Mouse (Mus musculus): ENCODE data around the gene Krt20.
A peak's percentile ranks its signal among the peaks of the same experiment; 100 is the strongest.

Gene Krt20

GRCm38 (mm10) chr11:99437972-99438371 is at the start of gene Krt20:
TSS of gene Krt20 (minus strand) at chr11:99438150.
- no peak for DNase-seq (ENCODE audit: low spot score in 2 of 2)

- no peak for DNase-seq (ENCODE audit: low spot score in 2 of 2)
Measured at GRCm38 (mm10) chr11:99474981-99475380, 37.0 kb upstream of the Krt20 start.

GRCm38 (mm10) chr11:99473433-99473832 is 35.5 kb upstream of the Krt20 start:
- no peak for DNase-seq (ENCODE audit: low spot score in 2 of 2)

GRCm38 (mm10) chr11:99472405-99472804 is 34.5 kb upstream of the Krt20 start:
- no peak for DNase-seq (ENCODE audit: low spot score in 2 of 2)

DNA sequence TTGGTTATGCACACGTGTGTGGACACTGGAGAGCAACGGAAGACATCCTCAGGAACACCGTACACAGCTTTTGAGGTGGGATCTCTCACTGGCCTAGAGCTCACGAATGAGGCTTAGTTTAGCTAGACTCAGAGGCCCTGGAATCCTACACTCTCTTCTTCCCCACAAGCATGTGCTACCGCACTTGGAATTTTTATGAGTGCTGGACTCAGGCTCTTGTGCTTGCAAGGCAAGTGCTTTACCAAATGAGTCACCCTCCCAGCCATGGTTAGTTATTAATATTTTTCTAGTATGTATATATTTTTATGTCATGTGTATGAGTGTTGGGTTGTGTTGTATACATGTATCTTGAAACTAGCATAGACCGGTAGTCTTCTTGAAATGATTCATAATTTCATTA is 34.0 kb upstream of the Krt20 start:
- DNase-seq (ENCODE audit: low spot score in 2 of 2) = no peak

DNA sequence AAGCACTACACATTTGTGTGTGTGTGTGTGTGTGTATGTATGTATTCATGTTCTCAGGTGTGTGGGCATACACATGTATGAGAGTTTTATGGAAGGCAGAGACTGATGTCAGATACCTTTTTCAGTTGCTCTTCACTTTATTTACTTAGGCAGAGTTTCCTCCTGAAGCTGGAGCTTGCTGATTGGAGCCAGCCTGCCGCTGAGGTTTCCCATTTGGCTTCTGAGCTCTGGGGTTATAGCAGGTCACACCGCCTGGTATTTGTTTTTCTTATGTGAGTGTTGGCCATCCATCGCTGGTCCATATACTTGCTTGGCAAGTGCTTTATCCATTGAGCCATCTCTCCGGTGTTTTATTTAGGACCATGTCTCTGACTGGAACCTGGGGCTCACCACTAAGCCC is 31.3 kb upstream of the Krt20 start:
- no peak for DNase-seq (ENCODE audit: low spot score in 2 of 2)

DNA sequence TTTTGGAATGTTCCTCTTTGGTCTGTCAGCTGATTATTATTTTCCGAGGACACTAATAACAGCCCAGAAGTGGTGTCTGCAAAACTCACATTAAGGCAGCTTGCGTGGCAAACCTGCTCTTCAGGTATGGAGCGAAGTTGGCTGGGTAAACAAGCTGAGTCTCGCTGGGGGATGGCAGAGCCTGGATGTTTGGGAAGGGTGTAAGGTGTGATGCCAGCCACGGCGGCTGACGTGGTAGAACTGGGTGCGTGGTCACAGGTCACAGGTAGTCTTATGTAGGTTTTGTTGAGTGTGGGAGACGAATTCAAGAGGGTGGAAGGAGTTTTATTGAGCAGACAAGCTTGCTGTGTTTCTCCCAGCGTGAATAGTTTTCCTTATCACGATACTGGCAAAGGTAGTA is 30.6 kb upstream of the Krt20 start:
- no peak for DNase-seq (ENCODE audit: low spot score in 2 of 2)

- DNase-seq (ENCODE audit: low spot score in 2 of 2) = peak; percentile 16 to 45
Measured at GRCm38 (mm10) chr11:99466316-99466715, 28.4 kb upstream of the Krt20 start.

- DNase-seq (ENCODE audit: low spot score in 2 of 2) = peak; percentile 67 to 69
Measured at GRCm38 (mm10) chr11:99464836-99465235, 26.9 kb upstream of the Krt20 start.

DNA sequence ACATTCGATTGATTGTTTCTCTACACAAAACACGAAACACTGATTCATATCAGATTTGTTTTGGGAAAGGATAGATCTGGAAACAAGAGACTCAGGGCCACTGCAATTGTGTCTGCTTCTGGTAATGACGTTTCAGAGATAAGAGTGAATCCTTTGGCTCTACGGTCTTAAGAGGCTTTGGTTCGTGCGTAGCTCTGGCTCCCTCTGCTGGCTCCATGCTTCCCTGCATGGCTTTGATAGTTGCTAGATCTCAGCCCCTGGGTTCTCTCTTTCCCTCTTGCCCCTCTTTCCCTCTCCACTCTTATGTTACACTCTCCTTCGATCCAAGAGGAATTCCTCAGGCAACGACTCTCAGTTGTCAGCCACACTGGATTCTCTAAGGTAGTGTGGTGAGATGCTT is 25.2 kb upstream of the Krt20 start:
- peak; percentile 25 to 47 for DNase-seq (ENCODE audit: low spot score in 2 of 2)

GRCm38 (mm10) chr11:99461736-99462135 is 23.8 kb upstream of the Krt20 start:
- DNase-seq (ENCODE audit: low spot score in 2 of 2) = no peak

DNA sequence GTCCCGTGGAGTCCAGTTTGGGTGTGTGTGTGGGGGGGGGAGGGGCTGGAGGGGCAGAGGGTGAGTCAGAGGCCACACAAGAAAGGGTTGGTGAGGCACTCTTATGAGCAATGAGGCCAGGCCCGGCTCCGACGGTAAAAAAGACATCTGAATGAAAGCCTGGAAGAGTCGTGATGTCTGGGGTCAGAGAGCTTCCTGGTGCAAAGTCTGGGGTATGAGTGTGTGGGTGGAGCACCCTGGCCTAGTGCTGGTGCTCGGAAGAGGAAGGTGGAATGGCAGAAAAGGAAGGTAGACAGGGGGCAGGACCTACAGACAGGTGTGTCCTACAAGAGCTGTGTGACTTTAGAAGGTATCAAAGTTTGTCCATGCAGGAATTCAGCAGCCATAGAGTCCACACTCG is 20.9 kb upstream of the Krt20 start:
- DNase-seq (ENCODE audit: low spot score in 2 of 2) = no peak

- no peak for DNase-seq (ENCODE audit: low spot score in 2 of 2)
Measured at GRCm38 (mm10) chr11:99454759-99455158, 16.8 kb upstream of the Krt20 start.

- DNase-seq (ENCODE audit: low spot score in 2 of 2) = no peak
Measured at GRCm38 (mm10) chr11:99454044-99454443, 16.1 kb upstream of the Krt20 start.

- DNase-seq (ENCODE audit: low spot score in 2 of 2) = no peak
Measured at GRCm38 (mm10) chr11:99448769-99449168, 10.8 kb upstream of the Krt20 start.

DNA sequence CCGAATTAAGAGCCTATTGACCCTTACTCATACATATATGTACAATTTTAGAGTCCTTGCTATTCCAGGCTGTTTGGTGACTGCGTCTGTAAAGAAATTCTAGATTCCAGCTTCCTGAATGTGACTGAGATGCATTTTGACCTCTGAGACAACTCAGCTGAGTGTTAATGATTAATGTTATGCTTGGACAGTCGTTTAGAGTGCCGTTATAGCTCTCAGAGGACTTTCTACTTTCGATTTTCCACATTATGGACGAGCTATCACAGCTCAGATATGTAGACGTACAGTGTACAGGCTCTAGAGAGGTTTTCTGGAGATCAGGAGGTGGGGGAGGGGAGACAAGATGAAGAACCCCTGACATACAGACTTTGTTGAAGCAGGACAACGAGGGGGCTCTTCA is 3.3 kb upstream of the Krt20 start:
- DNase-seq (ENCODE audit: low spot score in 2 of 2) = no peak

- DNase-seq (ENCODE audit: low spot score in 2 of 2) = no peak
Measured at GRCm38 (mm10) chr11:99439465-99439864, 1.5 kb upstream of the Krt20 start.

DNA sequence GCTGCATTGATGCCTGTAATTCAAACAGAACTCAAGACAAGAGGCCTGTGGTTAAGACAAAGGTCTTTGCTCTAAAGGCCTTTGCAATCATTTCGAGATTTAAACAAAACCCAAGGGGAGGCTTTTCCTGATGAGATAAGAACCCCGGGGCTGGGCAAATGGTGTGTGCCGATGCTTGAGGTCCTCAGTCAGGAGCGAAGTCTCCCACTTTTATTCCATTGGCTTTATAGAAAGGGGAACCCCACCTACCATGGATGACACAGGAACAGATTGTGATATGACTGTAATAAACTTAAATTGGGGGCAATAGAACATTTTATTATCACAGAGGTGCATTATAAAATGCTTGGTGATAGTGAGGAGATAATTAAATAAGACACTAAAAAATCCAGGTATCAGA is 1.3 kb downstream of the Krt20 start:
- no peak for DNase-seq (ENCODE audit: low spot score in 2 of 2)

GRCm38 (mm10) chr11:99430670-99431069 is 7.3 kb downstream of the Krt20 start:
- DNase-seq (ENCODE audit: low spot score in 2 of 2) = peak in 1 of 2 experiments; percentile 32

DNA sequence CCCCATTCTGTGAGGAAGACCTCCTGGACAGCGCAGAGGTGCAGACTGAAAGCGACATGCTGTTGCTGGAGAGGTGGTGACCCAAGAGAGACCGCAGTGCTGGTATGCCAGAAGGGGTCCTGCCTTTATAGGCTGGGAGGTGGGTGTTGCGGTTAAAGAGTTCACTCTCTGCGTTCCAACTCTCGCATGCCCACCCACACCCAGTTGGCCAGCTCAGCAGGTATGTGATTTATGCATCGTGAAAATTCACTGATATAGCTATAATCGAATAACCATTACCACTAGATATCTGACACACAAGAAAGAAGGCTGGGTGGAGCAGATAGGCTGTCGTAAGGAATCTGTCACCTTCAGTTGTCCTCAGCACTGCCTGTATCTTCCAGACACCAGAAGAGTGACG is 15.8 kb downstream of the Krt20 start, which contains the start of gene Krt12:
Gene Krt12, minus strand, starts transcription at position 101 of the 400 bp plus-strand sequence.
- DNase-seq (ENCODE audit: low spot score in 2 of 2) = no peak

DNA sequence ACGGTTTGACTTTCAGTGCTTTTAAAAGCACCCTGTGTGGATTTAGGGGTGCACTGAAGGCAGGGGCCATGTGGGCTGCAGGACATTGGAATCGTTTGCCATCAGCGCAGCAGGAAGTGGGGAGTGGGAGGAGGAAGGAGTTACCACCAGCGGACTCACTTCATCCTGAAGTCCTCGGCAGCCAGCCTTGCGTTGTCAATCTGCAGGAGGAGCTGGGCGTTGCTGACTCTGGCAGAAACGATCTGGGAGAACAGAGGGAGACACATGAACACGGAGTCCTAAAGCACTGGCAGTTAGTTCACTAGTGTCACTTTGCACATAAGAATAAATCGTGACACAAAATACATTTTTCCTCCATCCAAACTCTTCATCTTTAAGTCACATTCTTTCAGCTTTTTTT is 17.4 kb downstream of the Krt20 start:
- DNase-seq (ENCODE audit: low spot score in 2 of 2) = peak in 1 of 2 experiments; percentile 46

DNA sequence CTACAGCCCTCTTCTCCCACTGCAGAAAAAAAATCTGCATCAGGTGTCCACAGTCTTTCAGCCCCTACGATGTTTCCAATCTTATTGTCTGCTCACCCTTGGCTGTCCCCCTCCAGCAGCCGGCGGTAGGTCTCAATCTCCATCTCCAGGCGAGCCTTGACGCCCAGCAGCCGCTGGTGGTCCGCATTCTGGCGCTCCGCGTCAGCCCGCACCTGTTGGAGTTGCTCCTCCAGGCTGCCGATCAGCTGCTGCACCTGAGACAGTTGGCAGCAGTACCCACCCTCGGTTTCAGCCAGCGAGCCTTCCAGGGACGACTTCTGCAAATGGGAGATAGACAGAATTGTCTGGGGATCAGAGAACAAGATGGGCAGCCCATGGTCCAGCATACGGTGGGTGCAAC is 20.1 kb downstream of the Krt20 start:
- no peak for DNase-seq (ENCODE audit: low spot score in 2 of 2)

GRCm38 (mm10) chr11:99416902-99417301 is 21.0 kb downstream of the Krt20 start:
- peak; percentile 61 to 84 for DNase-seq (ENCODE audit: low spot score in 2 of 2)

DNA sequence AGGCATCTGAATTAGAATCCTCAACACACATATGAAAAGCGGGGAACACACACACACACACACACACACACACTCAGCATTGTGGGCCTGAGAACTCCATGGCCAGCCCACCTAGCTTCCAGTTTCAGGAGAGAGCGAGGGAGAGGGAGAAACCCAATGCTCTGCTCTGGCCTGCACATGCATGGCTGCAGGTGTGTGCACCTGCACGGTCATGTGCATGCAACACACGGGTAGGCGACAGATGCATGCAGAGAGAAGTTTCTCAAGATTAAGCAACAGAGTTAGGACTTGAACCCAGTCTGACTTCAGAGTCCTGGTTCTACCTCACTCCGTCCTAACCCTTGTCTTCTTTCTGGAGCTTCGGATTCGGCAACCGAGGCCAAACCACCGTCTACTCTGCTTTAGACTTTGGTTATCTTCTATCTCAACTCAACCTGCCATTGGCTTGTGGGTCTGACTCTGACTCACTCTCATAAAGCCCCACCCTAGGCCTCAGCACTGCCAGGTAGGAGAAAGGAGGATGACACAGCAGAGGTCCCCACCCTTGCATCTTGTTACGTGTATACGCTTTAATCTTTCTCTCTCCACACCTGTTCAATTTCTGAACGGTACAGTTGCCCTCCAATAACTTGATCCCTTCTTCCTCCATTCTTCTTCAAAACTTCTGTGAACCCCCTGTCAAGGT is 23.3 kb downstream of the Krt20 start:
- no peak for DNase-seq (ENCODE audit: low spot score in 2 of 2)
